Mouse (Mus musculus) hindbrain, embryonic 14.5 days (tissue): ENCODE results near the gene Myo3b. TPM values are rescaled to one million over a fixed set of nuclear protein-coding genes. Genes with fewer than 3 reads are reported as not detected.

Experiments used
- ATAC-seq: fragments of 200-750 bp; cut with Nextera tagmentation; 2 replicates; pipeline ENCODE4 v1.8.0; 2017; ENCODE audit warnings: moderate number of reproducible peaks, mild to moderate bottlenecking, moderate TSS enrichment, moderate library complexity; ENCODE audit not compliant: low FRiP score
- DNase-seq: peaks from one replicate; pipeline ENCODE4 v3.0.0-alpha.2; 2015; ENCODE audit warnings: low spot score
- H3K27ac ChIP-seq: fragments of 300-500 bp; sonication (generic); 2 replicates; pipeline ENCODE4 v1.5.1; 2014; ENCODE audit warnings: mild to moderate bottlenecking, moderate library complexity
- H3K27me3 ChIP-seq: fragments of 300-500 bp; sonication (generic); 2 replicates; pipeline ENCODE4 v1.6.1; 2014; ENCODE audit warnings: mild to moderate bottlenecking, low read length, mixed read lengths; ENCODE audit not compliant: control insufficient read depth, insufficient read depth
- H3K36me3 ChIP-seq: fragments of 300-500 bp; sonication (generic); replicated peaks from 2 replicates; pipeline ENCODE4 v1.6.1; 2014; ENCODE audit not compliant: control insufficient read depth, insufficient read depth
- H3K4me1 ChIP-seq: fragments of 300-500 bp; sonication (generic); replicated peaks from 2 replicates; pipeline ENCODE4 v1.6.1; 2014; ENCODE audit warnings: antibody characterized with exemption, low read length, mixed read lengths; ENCODE audit not compliant: control insufficient read depth, insufficient read depth
- H3K4me2 ChIP-seq: fragments of 300-500 bp; sonication (generic); replicated peaks from 2 replicates; pipeline ENCODE4 v1.6.1; 2014; ENCODE audit warnings: mild to moderate bottlenecking, moderate library complexity
- H3K4me3 ChIP-seq: fragments of 300-500 bp; sonication (generic); replicated peaks from 2 replicates; pipeline ENCODE4 v1.5.1; 2014; ENCODE audit warnings: mild to moderate bottlenecking, low read length
- H3K9ac ChIP-seq: fragments of 300-500 bp; sonication (generic); 2 replicates; pipeline ENCODE4 v1.6.1; 2014
- H3K9me3 ChIP-seq: fragments of 300-500 bp; sonication (generic); 2 replicates; pipeline ENCODE4 v1.6.1; 2016; ENCODE audit warnings: low read length; ENCODE audit not compliant: control insufficient read depth
- WGBS: fragments of 180-500 bp; shearing (Covaris S2); extraction: QIAGEN DNeasy Blood & Tissue Kit; methylation state at CpG from one replicate; pipeline ENCODE4 v1.1.7; 2014; 5-methylcytosine and 5-hydroxymethylcytosine counted together
- polyA plus RNA-seq: library from polyadenylated mRNA; unstranded; fragments of >200 nt; fragmentation: Nextera tagmentation; extraction: Ambion mirVana; gene quantifications from 2 replicates; pipeline ENCODE4 v1.2.1, GENCODE M21; 2014

Gene Myo3b
- polyA plus RNA-seq, 1 experiment from 2014 or later, result 0.27 TPM

- Histone ChIP-seq H3K36me3 (no peaks in the 10 kb centered on the region), H3K4me1 (0 out of 2 replicates have a peak, but pooled peaks cover 10% of the 10 kb centered on the region), H3K4me2 (no peak overlapping the region), H3K4me3 (no peak overlapping the region), H3K9me3 (no peaks in the 10 kb centered on the region), H3K27ac (no peak overlapping the region), H3K27me3 (no peaks in the 10 kb centered on the region), H3K9ac (no peak overlapping the region)
- no peak for ATAC-seq
- WGBS, result 42% methylated on average over 3 of the region's 3 CpGs
- DNase-seq, result no peak
Measured at GRCm38 (mm10) chr2:70166231-70166630, 127.3 kb downstream of the Myo3b start.

DNA sequence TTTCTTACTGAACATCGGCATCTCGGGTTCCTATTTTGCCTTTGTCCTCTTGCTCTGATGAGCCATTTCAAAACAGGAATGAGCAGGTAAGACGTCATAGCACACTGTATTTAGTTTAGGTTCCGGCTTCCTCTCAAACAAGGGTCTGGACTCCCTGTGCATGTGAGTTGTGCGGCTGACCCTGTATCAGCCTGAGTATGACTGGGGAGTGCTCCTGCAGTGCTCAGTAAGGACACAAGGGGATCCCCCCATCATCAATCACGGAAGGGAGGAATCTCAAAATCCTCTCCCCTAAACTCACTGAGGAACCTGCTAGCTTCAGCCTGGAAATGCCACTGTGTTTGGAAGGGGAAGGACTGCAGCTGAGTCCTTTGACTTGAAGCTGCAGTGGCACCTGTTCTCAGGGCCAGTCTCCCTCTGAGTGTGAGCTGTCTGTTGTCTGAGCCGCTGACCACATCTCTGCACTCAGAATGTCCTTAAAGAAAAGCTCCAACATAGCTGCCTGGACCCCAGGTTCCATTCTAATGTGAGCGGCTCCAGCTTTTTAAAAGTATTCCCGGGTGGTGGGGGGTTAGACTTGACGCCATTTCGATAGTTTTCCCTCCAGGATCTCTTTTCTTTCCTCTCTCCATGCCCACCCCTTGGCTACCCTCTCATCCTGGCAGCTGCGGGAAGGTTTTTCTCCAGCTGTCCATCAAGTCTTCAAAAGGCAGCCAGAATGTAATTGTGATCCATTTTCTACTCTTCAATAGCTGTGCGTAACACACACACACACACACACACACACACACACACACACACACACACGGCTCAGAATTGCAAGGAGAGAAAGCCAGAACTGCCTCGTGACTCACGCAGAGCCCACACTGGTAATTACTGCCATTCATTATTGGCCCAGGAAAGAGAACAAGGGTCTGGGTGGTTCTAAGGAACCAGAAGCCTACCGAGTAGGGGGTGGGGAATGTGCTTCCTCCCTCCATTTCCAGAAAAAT lies 129.3 kb downstream of the Myo3b start:
- Histone ChIP-seq H3K4me1 (0 out of 2 replicates have a peak, but pooled peaks cover 10% of the 10 kb centered on the region), H3K27ac (peak overlapping the region; percentile 54), H3K9ac (no peak overlapping the region), H3K36me3 (no peaks in the 10 kb centered on the region), H3K4me3 (no peak overlapping the region), H3K4me2 (no peak overlapping the region), H3K9me3 (no peaks in the 10 kb centered on the region), H3K27me3 (no peaks in the 10 kb centered on the region)
- ATAC-seq (peak; percentile 79; the same call in 1 of the 2 replicates), DNase-seq (peak; percentile 56)
- WGBS, result 36% methylated on average over 17 of the region's 17 CpGs

DNA sequence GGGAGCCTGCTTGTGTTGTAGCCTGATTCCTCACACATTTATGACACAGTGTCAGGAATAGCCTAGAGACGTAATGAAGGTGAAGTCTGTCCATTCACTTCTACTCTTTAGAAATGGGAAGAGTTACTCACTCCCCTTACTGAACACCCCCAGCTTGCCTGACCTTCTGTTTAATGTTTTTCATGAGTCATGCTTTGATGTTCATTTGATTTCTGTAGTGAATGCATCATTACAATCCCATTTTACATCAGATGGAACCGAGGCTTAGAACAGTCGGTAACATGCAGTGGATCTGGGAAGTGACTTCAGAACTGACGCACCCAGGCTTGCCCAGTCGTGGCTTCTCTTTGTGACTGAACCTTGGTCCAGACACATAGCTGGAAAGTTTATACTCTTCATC lies 131.5 kb downstream of the Myo3b start:
- H3K4me2 ChIP-seq, result no peak overlapping the region
- DNase-seq, result no peak
- no peak overlapping the region for H3K4me3 ChIP-seq
- no peaks in the 10 kb centered on the region for H3K27me3 ChIP-seq
- H3K9me3 ChIP-seq, result 0 out of 2 replicates have a peak, but pooled peaks cover 10% of the 10 kb centered on the region
- no peak for ATAC-seq
- no peak overlapping the region for H3K27ac ChIP-seq
- 86% methylated on average over 5 of the region's 5 CpGs for WGBS
- H3K9ac ChIP-seq, result no peak overlapping the region
- no peaks in the 10 kb centered on the region for H3K36me3 ChIP-seq
- H3K4me1 ChIP-seq, result 0 out of 2 replicates have a peak, but pooled peaks cover 10% of the 10 kb centered on the region

GRCm38 (mm10) chr2:70176823-70177708 lies 138.1 kb downstream of the Myo3b start:
- peak overlapping the region; percentile 69 for H3K27ac ChIP-seq
- no peak overlapping the region for H3K4me3 ChIP-seq
- 21% methylated on average over 6 of the region's 6 CpGs for WGBS
- no peaks in the 10 kb centered on the region for H3K36me3 ChIP-seq
- no peak overlapping the region for H3K4me2 ChIP-seq
- 0 out of 2 replicates have a peak, but pooled peaks cover 10% of the 10 kb centered on the region for H3K9me3 ChIP-seq
- peaks cover 21% of the 10 kb centered on the region for H3K4me1 ChIP-seq
- H3K9ac ChIP-seq, result 0 out of 2 replicates have a peak overlapping the region, but pooled peaks have one; percentile 0
- no peaks in the 10 kb centered on the region for H3K27me3 ChIP-seq
- ATAC-seq (peak; percentile 46; the same call in 1 of the 2 replicates), DNase-seq (peak; percentile 53)

DNA sequence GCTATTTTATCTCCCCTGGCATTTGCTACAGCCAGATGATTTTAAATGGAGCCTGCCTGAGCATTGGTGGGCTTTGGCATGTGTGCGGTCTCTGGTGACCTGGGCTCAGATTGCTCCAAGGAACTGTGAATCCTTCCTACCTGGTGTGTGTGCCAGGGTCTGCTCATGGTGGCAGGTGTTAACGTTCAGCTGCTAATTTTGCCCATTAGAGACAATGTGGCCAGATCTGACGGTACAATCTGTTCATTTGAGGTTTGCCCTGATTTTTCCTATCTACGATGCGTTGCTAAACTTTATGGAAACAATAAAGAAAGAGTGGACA lies 138.7 kb downstream of the Myo3b start:
- WGBS, result 18% methylated on average over 5 of the region's 5 CpGs
- ATAC-seq, result peak; percentile 31; the same call in 1 of the 2 replicates
- peak overlapping the region; percentile 69 for H3K27ac ChIP-seq

DNA sequence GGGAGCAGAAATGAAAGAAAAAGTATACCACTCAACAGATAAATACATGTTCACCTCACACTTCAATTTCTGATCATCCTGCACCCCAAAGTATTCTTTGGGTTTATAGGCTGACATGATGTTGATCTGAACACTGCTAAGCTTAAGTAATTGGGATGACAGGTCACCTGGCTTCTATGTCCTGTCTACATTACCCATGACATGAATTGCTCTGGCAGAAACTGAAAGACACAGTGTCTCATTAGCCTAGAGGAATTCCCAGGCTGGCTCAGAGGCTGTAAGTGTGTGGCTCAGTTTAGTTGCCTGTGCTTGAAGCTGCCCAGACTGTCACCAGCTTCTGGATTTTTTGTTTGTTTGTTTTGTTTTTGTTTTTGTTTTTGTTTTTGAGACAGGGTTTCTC lies 139.3 kb downstream of the Myo3b start:
- no peak for DNase-seq
- no peak overlapping the region for H3K4me3 ChIP-seq
- H3K27ac ChIP-seq, result peak overlapping the region; percentile 69; the same call in 1 of the 2 replicates
- 0 out of 2 replicates have a peak, but pooled peaks cover 10% of the 10 kb centered on the region for H3K9me3 ChIP-seq
- no peak overlapping the region for H3K4me2 ChIP-seq
- H3K27me3 ChIP-seq, result no peaks in the 10 kb centered on the region
- H3K4me1 ChIP-seq, result peaks cover 21% of the 10 kb centered on the region
- no peaks in the 10 kb centered on the region for H3K36me3 ChIP-seq
- no peak for ATAC-seq
- no peak overlapping the region for H3K9ac ChIP-seq

More for the DNA sequence above, 138.7 kb downstream of the Myo3b start:
- DNase-seq, result no peak
- Histone ChIP-seq H3K4me2 (no peak overlapping the region), H3K9ac (0 out of 2 replicates have a peak overlapping the region, but pooled peaks have one; percentile 0), H3K4me3 (no peak overlapping the region), H3K4me1 (peaks cover 21% of the 10 kb centered on the region), H3K9me3 (0 out of 2 replicates have a peak, but pooled peaks cover 10% of the 10 kb centered on the region), H3K27me3 (no peaks in the 10 kb centered on the region), H3K36me3 (no peaks in the 10 kb centered on the region)

DNA sequence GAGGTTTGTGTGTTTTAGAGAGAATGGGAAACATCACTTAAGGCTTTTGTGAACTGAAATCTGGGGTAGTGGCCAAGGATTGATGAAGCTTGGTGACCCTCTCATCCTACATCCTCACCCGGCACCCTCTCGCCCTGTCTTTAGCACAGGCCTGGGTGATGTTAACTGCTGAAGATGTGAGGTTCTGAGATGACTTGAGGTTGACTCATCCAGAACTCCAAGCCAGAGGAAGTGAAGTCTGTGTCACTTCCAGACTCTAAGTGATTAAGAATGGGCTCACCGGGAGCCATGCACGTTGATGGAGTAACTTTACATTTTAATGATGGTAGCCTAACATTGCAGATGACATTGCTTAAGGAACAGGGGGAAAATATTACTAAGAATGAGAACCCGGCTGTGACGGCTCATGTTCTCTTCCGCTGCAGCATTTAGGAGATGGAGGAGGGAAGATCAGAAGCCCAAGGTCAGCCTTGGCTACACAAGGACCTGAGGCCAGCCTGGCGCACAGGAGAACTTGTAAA lies 143.3 kb downstream of the Myo3b start:
- ATAC-seq, result no peak
- H3K9me3 ChIP-seq, result no peaks in the 10 kb centered on the region
- H3K27ac ChIP-seq, result no peak overlapping the region
- H3K36me3 ChIP-seq, result no peaks in the 10 kb centered on the region
- DNase-seq, result no peak
- no peak overlapping the region for H3K4me3 ChIP-seq
- WGBS, result 91% methylated on average over 8 of the region's 8 CpGs
- H3K4me1 ChIP-seq, result peaks cover 15% of the 10 kb centered on the region
- H3K4me2 ChIP-seq, result no peak overlapping the region
- H3K27me3 ChIP-seq, result no peaks in the 10 kb centered on the region
- H3K9ac ChIP-seq, result no peak overlapping the region

DNA sequence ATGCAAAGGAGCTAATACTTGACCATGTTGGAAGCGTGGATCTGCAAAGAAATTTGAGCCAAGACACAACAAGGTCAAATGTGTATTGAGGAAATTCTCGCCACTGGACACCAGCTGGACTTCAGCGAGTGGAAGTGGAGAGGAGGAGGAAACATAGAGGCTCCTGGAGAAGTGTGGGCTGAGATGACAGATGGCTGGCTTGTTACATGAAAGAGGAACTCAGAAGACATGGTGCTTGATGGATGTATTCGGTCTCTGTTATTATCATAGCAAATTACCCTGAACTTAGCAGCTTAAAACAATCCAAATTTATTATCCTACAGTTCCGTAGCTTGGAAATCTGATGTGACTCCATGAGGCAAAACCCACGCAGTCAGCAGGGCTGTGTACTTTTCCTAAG lies 148.1 kb downstream of the Myo3b start:
- DNase-seq, result no peak
- H3K9me3 ChIP-seq, result no peaks in the 10 kb centered on the region
- H3K9ac ChIP-seq, result no peak overlapping the region
- H3K27ac ChIP-seq, result no peak overlapping the region
- no peaks in the 10 kb centered on the region for H3K27me3 ChIP-seq
- WGBS, result 85% methylated on average over 6 of the region's 6 CpGs
- H3K36me3 ChIP-seq, result no peaks in the 10 kb centered on the region
- ATAC-seq, result no peak
- no peak overlapping the region for H3K4me3 ChIP-seq
- H3K4me2 ChIP-seq, result no peak overlapping the region
- peaks cover 5% of the 10 kb centered on the region; the same call in 1 of the 2 replicates for H3K4me1 ChIP-seq
